Mouse (Mus musculus) erythroblast, embryonic 14.5 days (primary cell): ENCODE data around the gene Tspan10. TPM values are rescaled to one million over a fixed set of nuclear protein-coding genes. Genes with fewer than 3 reads are reported as not detected.
"Not testable (repeated sequence)": the region's sequence is repeated elsewhere in the genome, so short reads cannot be mapped to it uniquely, and the experiment has no call there.

ENCODE experiments used
- H3K27me3 ChIP-seq: 2 replicates; pipeline ENCODE4 v1.6.1; 2012; ENCODE audit warnings: inconsistent platforms; ENCODE audit not compliant: control insufficient read depth
- H3K36me3 ChIP-seq: 2 replicates; pipeline ENCODE4 v1.6.1; 2012; ENCODE audit warnings: mild to moderate bottlenecking, inconsistent platforms; ENCODE audit not compliant: control insufficient read depth
- H3K4me1 ChIP-seq: 2 replicates; pipeline ENCODE4 v1.6.1; 2012; ENCODE audit warnings: inconsistent platforms; ENCODE audit not compliant: control insufficient read depth
- H3K4me3 ChIP-seq: replicated peaks from 2 replicates; pipeline ENCODE3; 2012; ENCODE audit warnings: moderate library complexity, mild to moderate bottlenecking, inconsistent platforms
- H3K9me3 ChIP-seq: 2 replicates; pipeline ENCODE4 v1.6.1; 2012; ENCODE audit warnings: low read length, inconsistent platforms, mixed read lengths; ENCODE audit not compliant: control insufficient read depth
- GATA1 ChIP-seq: IDR thresholded peaks from 2 replicates; pipeline ENCODE4 v1.6.1; 2012; ENCODE audit warnings: low read length, inconsistent platforms, mixed read lengths
- TAL1 ChIP-seq: IDR thresholded peaks from 3 replicates; pipeline ENCODE4 v1.6.1; 2012; ENCODE audit warnings: low read length, inconsistent platforms, mixed read lengths
- polyA plus RNA-seq: library from polyadenylated mRNA; stranded (reverse); fragments of >175 nt; gene quantifications from 2 replicates; pipeline ENCODE4 v1.2.3, GENCODE M21; 2012

The Tspan10 gene
- not detected in 2 replicates for polyA plus RNA-seq

- H3K27me3 ChIP-seq, result no peaks in the 10 kb centered on the region; the same call in 1 of the 2 replicates
- no peaks in the 10 kb centered on the region for H3K36me3 ChIP-seq
- no peak within 1 kb of the TSS for H3K4me3 ChIP-seq
- no peaks in the 10 kb centered on the region for H3K9me3 ChIP-seq
- no peak for TF ChIP-seq GATA1
- TF ChIP-seq TAL1, result no peak
- peaks cover 3% of the 10 kb centered on the region; the same call in 1 of the 2 replicates for H3K4me1 ChIP-seq
These were observed at the start of gene Tspan10 for GRCm38 (mm10) chr11:120442344-120442743. Gene Tspan10, plus strand, starts transcription at chr11:120442644.

- no peaks in the 10 kb centered on the region for H3K9me3 ChIP-seq
- TF ChIP-seq GATA1, result no peak
- no peak for TF ChIP-seq TAL1
- H3K4me1 ChIP-seq, result peaks cover 24% of the 10 kb centered on the region
- no peak overlapping the region for H3K4me3 ChIP-seq
- H3K27me3 ChIP-seq, result no peaks in the 10 kb centered on the region
- H3K36me3 ChIP-seq, result peaks cover 92% of the 10 kb centered on the region
These were observed 46.8 kb upstream of the Tspan10 start for GRCm38 (mm10) chr11:120395661-120396060.

GRCm38 (mm10) chr11:120397602-120398001, 44.8 kb upstream of the Tspan10 start:
- TF ChIP-seq GATA1 (no peak), TAL1 (no peak)
- Histone ChIP-seq H3K4me1 (peaks cover 28% of the 10 kb centered on the region), H3K9me3 (no peaks in the 10 kb centered on the region), H3K27me3 (no peaks in the 10 kb centered on the region), H3K36me3 (peaks cover 98% of the 10 kb centered on the region), H3K4me3 (no peak overlapping the region)

- TF ChIP-seq TAL1, result no peak
- no peak for TF ChIP-seq GATA1
- no peaks in the 10 kb centered on the region for H3K9me3 ChIP-seq
- H3K27me3 ChIP-seq, result no peaks in the 10 kb centered on the region
- peaks cover 98% of the 10 kb centered on the region for H3K36me3 ChIP-seq
- H3K4me1 ChIP-seq, result peaks cover 28% of the 10 kb centered on the region
- H3K4me3 ChIP-seq, result no peak overlapping the region
These were observed 43.1 kb upstream of the Tspan10 start for GRCm38 (mm10) chr11:120399319-120399718.

- H3K36me3 ChIP-seq, result peaks cover 100% of the 10 kb centered on the region
- H3K9me3 ChIP-seq, result no peaks in the 10 kb centered on the region
- TF ChIP-seq GATA1 (no peak), TAL1 (no peak)
- H3K27me3 ChIP-seq, result no peaks in the 10 kb centered on the region
- H3K4me3 ChIP-seq, result no peak overlapping the region
- H3K4me1 ChIP-seq, result peaks cover 45% of the 10 kb centered on the region
These were observed 37.6 kb upstream of the Tspan10 start for GRCm38 (mm10) chr11:120404814-120405213.

- Histone ChIP-seq H3K4me1 (peaks cover 35% of the 10 kb centered on the region), H3K27me3 (no peaks in the 10 kb centered on the region), H3K4me3 (no peak overlapping the region), H3K9me3 (no peaks in the 10 kb centered on the region), H3K36me3 (peaks cover 100% of the 10 kb centered on the region)
- TF ChIP-seq GATA1, result no peak
- TF ChIP-seq TAL1, result peak; percentile 54
These were observed 36.6 kb upstream of the Tspan10 start for GRCm38 (mm10) chr11:120405867-120406266.

- H3K4me3 ChIP-seq, result no peak overlapping the region
- no peaks in the 10 kb centered on the region for H3K9me3 ChIP-seq
- H3K4me1 ChIP-seq, result peaks cover 33% of the 10 kb centered on the region
- no peaks in the 10 kb centered on the region for H3K27me3 ChIP-seq
- TF ChIP-seq TAL1, result no peak
- TF ChIP-seq GATA1, result no peak
- peaks cover 100% of the 10 kb centered on the region for H3K36me3 ChIP-seq
These were observed 36.0 kb upstream of the Tspan10 start for GRCm38 (mm10) chr11:120406445-120406844.

- H3K36me3 ChIP-seq, result peaks cover 98% of the 10 kb centered on the region
- H3K4me1 ChIP-seq, H3K4me3 ChIP-seq, H3K9me3 ChIP-seq, H3K27me3 ChIP-seq: not testable (repeated sequence)
These were observed 28.8 kb upstream of the Tspan10 start for GRCm38 (mm10) chr11:120413621-120414020.

GRCm38 (mm10) chr11:120417852-120418251, 24.6 kb upstream of the Tspan10 start:
- TF ChIP-seq TAL1, result no peak
- TF ChIP-seq GATA1, result no peak
- Histone ChIP-seq H3K4me1 (no peaks in the 10 kb centered on the region; the same call in 1 of the 2 replicates), H3K27me3 (no peaks in the 10 kb centered on the region), H3K4me3 (no peak overlapping the region), H3K9me3 (no peaks in the 10 kb centered on the region), H3K36me3 (peaks cover 97% of the 10 kb centered on the region)

GRCm38 (mm10) chr11:120418592-120418991, 23.9 kb upstream of the Tspan10 start:
- peaks cover 97% of the 10 kb centered on the region for H3K36me3 ChIP-seq
- no peaks in the 10 kb centered on the region; the same call in 1 of the 2 replicates for H3K4me1 ChIP-seq
- no peaks in the 10 kb centered on the region for H3K9me3 ChIP-seq
- H3K27me3 ChIP-seq, result no peaks in the 10 kb centered on the region
- H3K4me3 ChIP-seq, result no peak overlapping the region
- TF ChIP-seq GATA1 (no peak), TAL1 (no peak)
